Mouse (Mus musculus) erythroblast, embryonic 14.5 days (primary cell): ENCODE measurements around the gene Atl1. TPM values are rescaled to one million over a fixed set of nuclear protein-coding genes. Genes with fewer than 3 reads are reported as not detected.
A peak's percentile ranks its signal among the peaks of the same experiment; 100 is the strongest.

Experiments used
- H3K27me3 ChIP-seq: 2 replicates; pipeline ENCODE4 v1.6.1; 2012; ENCODE audit warnings: inconsistent platforms; ENCODE audit not compliant: control insufficient read depth
- H3K36me3 ChIP-seq: 2 replicates; pipeline ENCODE4 v1.6.1; 2012; ENCODE audit warnings: mild to moderate bottlenecking, inconsistent platforms; ENCODE audit not compliant: control insufficient read depth
- H3K4me1 ChIP-seq: 2 replicates; pipeline ENCODE4 v1.6.1; 2012; ENCODE audit warnings: inconsistent platforms; ENCODE audit not compliant: control insufficient read depth
- H3K4me3 ChIP-seq: replicated peaks from 2 replicates; pipeline ENCODE3; 2012; ENCODE audit warnings: moderate library complexity, mild to moderate bottlenecking, inconsistent platforms
- H3K9me3 ChIP-seq: 2 replicates; pipeline ENCODE4 v1.6.1; 2012; ENCODE audit warnings: low read length, inconsistent platforms, mixed read lengths; ENCODE audit not compliant: control insufficient read depth
- GATA1 ChIP-seq: IDR thresholded peaks from 2 replicates; pipeline ENCODE4 v1.6.1; 2012; ENCODE audit warnings: low read length, inconsistent platforms, mixed read lengths
- TAL1 ChIP-seq: IDR thresholded peaks from 3 replicates; pipeline ENCODE4 v1.6.1; 2012; ENCODE audit warnings: low read length, inconsistent platforms, mixed read lengths
- polyA plus RNA-seq: library from polyadenylated mRNA; stranded (reverse); fragments of >175 nt; gene quantifications from 2 replicates; pipeline ENCODE4 v1.2.3, GENCODE M21; 2012

Atl1 gene
- polyA plus RNA-seq, 1 experiment = 0.21 TPM

DNA sequence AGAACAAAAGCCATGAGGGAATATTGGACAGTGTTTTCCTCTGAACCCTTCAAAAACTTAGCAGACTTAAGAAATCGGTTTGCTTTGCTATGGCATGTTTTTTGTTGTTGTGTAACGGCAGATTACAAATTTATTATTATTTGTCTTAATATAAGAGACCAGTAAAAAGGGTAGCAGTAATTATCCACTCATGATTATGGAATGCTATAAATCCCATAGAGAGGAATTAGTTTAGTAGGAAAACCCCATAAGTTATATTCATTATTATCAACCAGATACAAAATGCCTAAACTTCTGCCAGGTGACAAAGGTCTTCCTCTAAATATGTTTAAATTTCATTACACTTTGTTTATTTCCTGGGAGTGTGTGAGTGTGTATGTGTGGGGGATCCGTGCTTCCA is 693 bp upstream of the Atl1 start:
- Histone ChIP-seq H3K4me1 (peaks cover 49% of the 10 kb centered on the region), H3K27me3 (no peaks in the 10 kb centered on the region)

DNA sequence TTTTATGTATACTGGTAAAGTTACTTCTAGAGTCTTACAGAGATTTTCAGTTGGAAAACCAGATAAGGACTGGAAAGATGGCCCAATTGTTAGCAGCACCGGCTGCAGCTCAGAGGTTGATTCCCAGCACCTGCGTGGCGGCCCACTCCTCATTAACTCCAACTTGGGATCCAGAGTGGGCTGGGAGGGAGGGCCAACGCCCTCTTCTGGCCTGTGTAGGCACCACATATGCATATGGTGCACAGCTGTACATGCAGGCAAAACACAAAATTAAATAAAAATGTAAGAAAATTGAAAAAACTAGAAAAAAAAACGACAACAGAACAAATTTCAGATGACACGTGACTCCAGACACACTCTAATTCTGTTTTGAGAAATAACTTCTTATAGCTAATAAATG is 1.5 kb downstream of the Atl1 start:
- no peaks in the 10 kb centered on the region for H3K27me3 ChIP-seq
- TF ChIP-seq GATA1 (no peak), TAL1 (no peak)
- H3K4me1 ChIP-seq = peaks cover 33% of the 10 kb centered on the region
- no peaks in the 10 kb centered on the region for H3K9me3 ChIP-seq
- H3K36me3 ChIP-seq = peaks cover 26% of the 10 kb centered on the region
- peak overlapping the region; percentile 99 for H3K4me3 ChIP-seq

More for the DNA sequence above, 693 bp upstream of the Atl1 start:
- Histone ChIP-seq H3K4me3 (peak overlapping the region; percentile 99), H3K9me3 (no peaks in the 10 kb centered on the region), H3K36me3 (peaks cover 48% of the 10 kb centered on the region)
- TF ChIP-seq GATA1 (no peak), TAL1 (no peak)

DNA sequence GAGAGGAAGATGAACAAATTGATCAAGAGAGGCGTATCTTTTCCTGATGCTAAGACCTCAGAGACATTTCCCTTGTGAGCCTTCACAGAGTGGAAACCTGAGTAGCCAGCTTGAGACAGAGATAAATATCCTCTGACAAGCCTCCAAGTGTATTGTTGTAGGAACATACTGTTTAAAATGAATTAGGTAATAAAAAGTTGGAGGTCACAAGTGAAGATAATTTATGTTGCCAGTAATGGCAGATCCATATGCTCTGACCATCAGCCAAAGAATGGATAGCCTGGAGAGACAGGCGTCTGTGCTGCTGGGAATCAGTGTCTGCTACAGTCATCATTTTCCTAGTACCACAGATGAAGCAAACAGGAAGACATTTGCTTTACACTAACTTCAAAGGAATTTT is 2.6 kb downstream of the Atl1 start:
- Histone ChIP-seq H3K27me3 (no peaks in the 10 kb centered on the region), H3K4me3 (no peak overlapping the region), H3K4me1 (peaks cover 24% of the 10 kb centered on the region), H3K36me3 (peaks cover 17% of the 10 kb centered on the region), H3K9me3 (peaks cover 2% of the 10 kb centered on the region; the same call in 1 of the 2 replicates)
- no peak for TF ChIP-seq TAL1
- no peak for TF ChIP-seq GATA1

DNA sequence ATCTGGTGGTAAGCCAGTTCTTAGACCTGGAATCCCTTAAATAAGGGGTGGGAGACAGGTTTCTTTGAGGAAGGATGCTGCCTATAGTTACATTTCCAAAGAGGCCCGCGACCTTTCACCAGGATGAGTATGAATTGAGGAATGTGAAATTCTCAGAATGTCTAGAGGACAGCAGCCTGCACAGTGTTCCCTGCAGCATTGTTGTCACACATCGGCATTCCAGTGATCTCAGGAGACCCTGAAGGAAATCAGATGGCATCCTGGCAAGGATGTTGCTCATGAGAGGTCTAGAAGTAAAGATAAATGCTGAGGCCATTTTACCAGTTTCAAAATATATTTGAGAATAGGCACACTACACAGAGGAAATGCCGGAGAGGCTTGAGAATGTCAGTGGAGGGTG is 5.7 kb downstream of the Atl1 start:
- no peak overlapping the region for H3K4me3 ChIP-seq
- H3K4me1 ChIP-seq = peaks cover 10% of the 10 kb centered on the region
- peaks cover 2% of the 10 kb centered on the region; the same call in 1 of the 2 replicates for H3K9me3 ChIP-seq
- no peaks in the 10 kb centered on the region for H3K36me3 ChIP-seq
- no peaks in the 10 kb centered on the region for H3K27me3 ChIP-seq
- TF ChIP-seq GATA1 (no peak), TAL1 (no peak)

DNA sequence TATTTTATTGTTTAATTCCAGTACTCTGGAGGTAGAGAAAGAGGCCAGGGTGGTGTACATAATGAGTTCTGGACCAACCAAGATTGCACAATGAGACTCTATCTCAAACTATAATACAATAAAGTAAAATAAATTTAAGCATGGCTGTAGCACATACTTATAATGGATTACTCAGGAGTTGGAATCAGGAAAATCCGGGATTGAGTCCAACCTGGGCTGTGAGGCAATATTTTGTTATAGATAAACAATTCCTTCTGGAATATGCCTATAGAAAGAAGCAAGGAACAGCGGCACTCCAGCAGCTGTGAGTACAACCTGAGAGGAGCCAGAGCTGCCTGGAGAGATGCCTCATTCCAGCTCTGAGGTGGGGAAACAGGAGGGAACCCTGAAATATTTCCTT is 12.6 kb downstream of the Atl1 start:
- H3K4me3 ChIP-seq = no peak overlapping the region
- H3K9me3 ChIP-seq = no peaks in the 10 kb centered on the region
- TF ChIP-seq TAL1 (no peak), GATA1 (no peak)

DNA sequence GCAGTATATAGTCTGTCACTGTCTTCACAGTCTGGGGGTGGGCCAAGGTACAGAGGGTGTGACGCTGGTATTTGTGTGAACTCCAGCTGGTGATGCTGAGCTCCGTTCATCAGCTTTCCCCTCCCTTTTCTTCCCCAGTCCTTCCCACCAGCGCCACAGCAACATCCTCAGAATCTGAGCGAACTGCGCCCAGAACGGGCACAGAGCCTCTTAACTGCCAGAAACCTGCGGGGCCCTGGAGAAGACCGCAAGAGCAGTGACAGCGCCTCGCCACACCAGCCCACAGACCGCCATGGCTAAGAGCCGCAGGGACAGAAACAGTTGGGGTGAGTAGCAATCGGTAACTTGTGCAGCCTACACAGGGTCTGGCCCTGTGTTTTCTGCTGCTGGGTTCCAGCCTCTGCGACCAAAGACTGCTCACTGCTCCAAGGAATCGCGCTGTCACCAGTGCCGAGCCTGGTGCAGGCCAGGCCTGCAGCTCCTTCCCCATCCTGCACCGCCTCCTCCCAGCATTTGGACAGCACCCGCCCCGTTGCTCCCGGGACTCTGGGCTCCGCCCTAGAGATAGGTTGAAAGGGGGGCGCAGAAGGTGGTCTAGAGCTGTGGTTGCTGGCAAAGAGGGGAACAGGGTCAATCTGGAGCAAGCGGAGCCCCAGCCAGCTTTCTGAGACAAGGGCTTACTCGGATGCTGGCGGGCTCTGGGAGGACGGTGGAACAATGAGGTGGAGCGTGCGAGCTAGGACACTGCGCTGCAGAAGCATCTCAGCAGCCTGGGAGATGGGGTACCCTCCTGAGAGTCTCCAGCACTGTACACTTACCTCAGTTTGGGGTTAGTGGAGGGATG is 15.5 kb downstream of the Atl1 start:
- Histone ChIP-seq H3K4me1 (peaks cover 12% of the 10 kb centered on the region), H3K9me3 (no peaks in the 10 kb centered on the region), H3K36me3 (no peaks in the 10 kb centered on the region), H3K27me3 (peaks cover 37% of the 10 kb centered on the region), H3K4me3 (peak overlapping the region; percentile 35)
- no peak for TF ChIP-seq TAL1
- no peak for TF ChIP-seq GATA1

More for the DNA sequence above, 12.6 kb downstream of the Atl1 start:
- Histone ChIP-seq H3K36me3 (no peaks in the 10 kb centered on the region), H3K4me1 (peaks cover 12% of the 10 kb centered on the region), H3K27me3 (peaks cover 37% of the 10 kb centered on the region)

DNA sequence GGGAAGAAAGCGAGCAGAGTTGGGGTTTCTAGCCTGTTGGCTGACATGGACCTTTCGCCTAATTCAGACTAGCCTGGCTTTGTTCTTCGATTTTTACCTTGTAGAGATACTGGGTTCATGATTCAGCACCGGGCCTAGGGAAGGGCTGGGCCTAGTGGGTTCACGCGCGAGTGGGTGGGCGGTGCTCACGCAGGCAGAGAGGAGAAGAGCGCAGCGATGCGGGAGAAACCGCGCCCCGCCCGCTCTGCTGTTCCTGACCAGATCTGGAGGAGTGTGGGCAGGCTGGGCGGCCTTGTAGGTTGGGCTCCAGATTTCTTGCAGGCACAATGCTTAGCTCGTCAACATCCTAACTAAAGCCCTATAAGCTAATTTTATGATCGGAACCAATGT is 16.1 kb downstream of the Atl1 start:
- H3K4me1 ChIP-seq = peaks cover 12% of the 10 kb centered on the region
- no peaks in the 10 kb centered on the region for H3K36me3 ChIP-seq
- H3K4me3 ChIP-seq = no peak overlapping the region
- TF ChIP-seq TAL1 (no peak), GATA1 (no peak)
- H3K27me3 ChIP-seq = peaks cover 37% of the 10 kb centered on the region
- H3K9me3 ChIP-seq = no peaks in the 10 kb centered on the region

DNA sequence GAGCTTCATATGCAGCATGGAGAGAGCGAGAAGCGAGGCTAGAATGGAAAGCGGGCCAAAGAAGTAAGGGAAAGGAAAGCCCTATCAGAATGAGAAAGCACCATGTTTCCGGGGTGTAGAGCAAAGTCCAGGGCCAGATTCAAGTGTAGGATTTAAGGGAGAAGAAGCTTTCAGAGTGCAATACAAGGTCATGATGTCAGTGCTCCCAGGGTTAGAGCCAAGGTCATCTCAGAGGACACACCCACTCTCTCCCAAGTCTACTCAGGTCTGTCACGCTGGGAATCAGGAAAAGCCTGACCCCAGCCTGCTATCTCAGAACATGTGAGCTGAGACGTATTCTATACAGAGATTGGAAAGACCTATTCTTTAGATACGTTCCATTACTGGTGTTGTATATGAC is 19.5 kb downstream of the Atl1 start:
- no peak for TF ChIP-seq GATA1
- TF ChIP-seq TAL1 = no peak
- no peaks in the 10 kb centered on the region for H3K36me3 ChIP-seq
- H3K4me3 ChIP-seq = no peak overlapping the region
- H3K9me3 ChIP-seq = no peaks in the 10 kb centered on the region
- peaks cover 16% of the 10 kb centered on the region for H3K4me1 ChIP-seq
- peaks cover 24% of the 10 kb centered on the region for H3K27me3 ChIP-seq

DNA sequence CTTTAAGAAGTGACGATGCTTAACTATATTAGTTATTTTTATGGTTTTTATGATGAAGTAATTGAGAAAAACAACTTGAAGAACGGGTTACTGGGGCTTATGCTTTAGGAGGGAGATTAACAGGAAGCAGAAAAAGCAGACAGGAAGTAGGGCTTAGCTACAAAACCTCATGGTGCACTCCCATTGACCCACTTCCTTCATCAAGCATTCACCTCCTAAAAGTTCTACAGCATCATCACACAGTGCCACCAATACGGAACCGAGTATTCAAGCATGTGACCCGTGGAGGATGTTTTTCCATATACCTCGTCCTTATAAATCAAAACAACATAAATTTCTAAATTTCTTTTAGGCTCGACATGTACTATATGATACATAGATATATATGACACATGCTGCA is 20.3 kb downstream of the Atl1 start:
- H3K4me1 ChIP-seq = peaks cover 16% of the 10 kb centered on the region
- H3K4me3 ChIP-seq = no peak overlapping the region
- H3K36me3 ChIP-seq = no peaks in the 10 kb centered on the region
- H3K27me3 ChIP-seq = peaks cover 17% of the 10 kb centered on the region
- TF ChIP-seq TAL1 (no peak), GATA1 (no peak)
- no peaks in the 10 kb centered on the region for H3K9me3 ChIP-seq

DNA sequence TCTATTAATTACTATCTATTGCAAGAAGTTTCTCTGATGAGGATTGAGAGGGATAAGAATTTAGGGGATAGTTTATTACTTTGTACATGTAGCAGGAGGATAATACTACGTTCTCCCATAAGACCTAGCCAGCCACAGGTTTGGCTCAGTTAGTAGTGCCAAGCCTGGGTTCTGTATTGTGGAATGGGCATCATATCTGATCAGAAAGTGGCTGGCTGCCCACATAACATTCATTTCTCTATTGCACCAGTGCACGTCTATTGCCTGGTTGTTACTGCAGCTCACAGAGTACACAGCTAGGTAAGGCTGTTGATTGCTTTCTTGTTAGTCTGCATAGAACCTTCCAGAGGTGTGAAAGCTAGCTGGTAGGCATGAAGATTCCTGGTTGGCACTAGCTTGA is 25.5 kb downstream of the Atl1 start:
- no peak overlapping the region for H3K4me3 ChIP-seq
- TF ChIP-seq GATA1 = 0 out of 2 replicates have a peak, but pooled peaks have one; percentile 13
- no peak for TF ChIP-seq TAL1
- H3K9me3 ChIP-seq = no peaks in the 10 kb centered on the region
- no peaks in the 10 kb centered on the region for H3K36me3 ChIP-seq
- H3K4me1 ChIP-seq = peaks cover 7% of the 10 kb centered on the region
- H3K27me3 ChIP-seq = no peaks in the 10 kb centered on the region
